Mouse (Mus musculus): ENCODE measurements at regions not wholly inside any gene's neighbourhood (a gene's known extent, or its start where the extent isn't known, plus 50 kb on each side); places are given as distances from the start of the nearest gene placed in this dataset.

- TF ChIP-seq CTCF (IDR thresholded peaks at IDR 0.05; ENCODE audit: low read depth) (no peak), EP300 (IDR thresholded peaks at IDR 0.05; ENCODE audit: low read depth) (no peak)
Observed at GRCm38 (mm10) chrX:12249911-12250310, 89.8 kb upstream of the Bcor start.
